Mouse (Mus musculus) olfactory bulb, adult 2 months (tissue): ENCODE data around the gene Slc35c2.

Experiments used
- CTCF ChIP-seq: fragments of 200-500 bp; IDR thresholded peaks from 2 replicates; pipeline ENCODE4 v1.5.1; 2012; ENCODE audit warnings: low read depth, mild to moderate bottlenecking, low read length, moderate library complexity; ENCODE audit not compliant: insufficient read depth
- POLR2A ChIP-seq: fragments of 200-500 bp; IDR thresholded peaks from 2 replicates; pipeline ENCODE4 v1.6.1; 2012; ENCODE audit warnings: mild to moderate bottlenecking, low read depth, low read length, moderate library complexity; ENCODE audit not compliant: insufficient read depth

- TF ChIP-seq POLR2A (no peak), CTCF (peak; percentile 38; the same call in 1 of the 2 replicates)
Observed at GRCm38 (mm10) chr2:165234291-165234612, 53.4 kb downstream of the Slc35c2 start.
